Mouse (Mus musculus): ENCODE data around the gene Omt2a.
"Not testable (repeated sequence)": the region's sequence is repeated elsewhere in the genome, so short reads cannot be mapped to it uniquely, and the experiment has no call there.

Omt2a gene

GRCm38 (mm10) chr9:78314696-78315095, at the start of gene Omt2a:
Omt2a (minus strand) TSS chr9:78314796.
- in situ Hi-C loops (cut with MboI, MseI): no loop called here

DNA sequence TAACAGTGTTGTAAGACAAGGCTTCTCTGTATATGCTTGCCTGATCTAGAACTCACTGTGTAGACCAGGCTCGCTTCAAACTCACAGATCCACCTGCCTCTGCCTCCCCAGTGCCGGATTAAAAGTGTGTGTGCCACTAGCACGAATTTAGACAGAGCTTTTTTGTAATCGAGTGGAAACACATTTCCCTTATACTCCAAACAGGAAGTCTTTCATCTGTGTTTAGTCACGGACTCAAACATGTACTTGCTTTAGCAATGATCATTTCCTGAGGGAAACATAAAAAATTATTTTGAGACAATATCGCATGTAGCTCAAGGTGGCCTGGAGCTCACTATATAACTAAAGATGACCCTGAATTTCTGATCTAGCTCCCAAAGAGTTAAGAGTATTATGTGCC, 48.8 kb upstream of the Omt2a start:
- in situ Hi-C loops (cut with MboI, MseI): no loop called here

- in situ Hi-C loops (cut with MboI, MseI): no loop called here
These were observed 45.9 kb upstream of the Omt2a start for GRCm38 (mm10) chr9:78360484-78360872.

GRCm38 (mm10) chr9:78359750-78360483, 45.3 kb upstream of the Omt2a start:
- in situ Hi-C loops (cut with MboI, MseI): loop anchor here (10.0 kb wide), 1 partner anchor 1055 kb away; no protein-coding TSS in a partner anchor

- in situ Hi-C loops (cut with MboI, MseI): loop anchor here (10.0 kb wide), 1 partner anchor 1053 kb away; no protein-coding TSS in a partner anchor
These were observed 43.5 kb upstream of the Omt2a start for GRCm38 (mm10) chr9:78358053-78358452.

DNA sequence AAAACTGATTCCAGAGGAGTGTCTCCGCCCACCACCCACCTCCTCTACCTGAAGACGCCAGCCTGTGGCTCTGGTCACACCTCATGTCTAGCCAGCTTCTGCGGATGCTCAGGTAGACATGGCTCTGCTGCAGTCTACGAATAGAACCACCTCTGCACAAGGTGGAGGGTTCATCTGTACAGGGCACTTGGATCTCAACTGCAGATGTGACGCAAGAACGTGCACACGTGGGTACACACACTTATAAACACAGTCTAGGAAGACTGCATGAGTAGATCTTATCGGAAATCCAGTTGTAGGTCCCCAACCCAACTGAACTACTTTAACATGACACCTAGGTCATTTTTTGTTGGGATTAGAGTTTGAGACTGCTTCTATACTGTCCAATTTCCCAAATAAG, 41.0 kb upstream of the Omt2a start, which contains the start of gene Gsta2:
Gsta2 (minus strand) TSS at position 178 of the 400 bp plus-strand sequence.
- in situ Hi-C loops (cut with MboI, MseI): loop anchor here (10.0 kb wide), 1 partner anchor 1051 kb away; no protein-coding TSS in a partner anchor

DNA sequence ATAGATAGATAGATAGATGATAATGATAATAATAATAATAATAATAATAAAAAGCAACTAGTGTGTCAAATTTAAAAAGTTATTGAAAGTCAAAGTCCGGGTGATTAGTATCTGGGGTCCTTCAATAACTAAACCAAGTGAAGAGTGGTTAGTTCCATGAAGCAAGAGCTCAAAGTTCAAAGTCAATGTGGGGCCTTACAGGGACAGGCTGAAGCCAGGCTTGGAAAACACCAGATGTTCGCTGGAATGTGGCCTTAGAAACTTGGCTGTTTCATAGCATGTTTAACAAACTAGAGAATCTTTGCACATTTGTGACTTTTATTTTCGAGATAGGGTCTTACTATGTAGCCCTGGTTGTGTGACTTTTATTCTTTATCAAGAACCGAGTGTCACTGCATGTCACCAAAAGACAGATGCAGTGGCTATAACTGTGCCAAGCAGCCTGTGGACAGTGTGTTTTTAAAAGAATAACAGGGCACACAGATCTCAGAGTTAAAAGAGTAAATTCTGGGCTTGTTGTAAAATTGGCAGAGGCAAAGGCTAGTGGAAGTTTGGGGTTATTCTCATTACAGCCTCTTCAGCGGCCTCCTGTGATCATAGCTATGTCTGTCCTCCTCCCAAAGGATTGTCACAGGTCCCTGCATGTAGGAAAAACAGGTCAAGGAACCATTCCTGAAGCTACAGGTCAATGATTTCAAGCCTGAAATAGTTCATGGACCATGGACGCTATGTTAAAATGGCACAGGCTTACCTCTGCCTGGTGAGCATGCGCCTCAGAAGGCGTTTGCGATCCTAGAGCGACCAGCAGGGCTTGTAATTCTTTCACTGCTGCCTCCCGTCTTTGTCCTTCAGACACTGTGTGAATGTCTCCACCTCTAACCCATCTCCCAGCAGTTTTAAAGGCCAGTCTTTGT, 40.3 kb upstream of the Omt2a start:
- in situ Hi-C loops (cut with MboI, MseI): loop anchor here (10.0 kb wide), 1 partner anchor 1050 kb away; no protein-coding TSS in a partner anchor

GRCm38 (mm10) chr9:78351504-78352220, 37.1 kb upstream of the Omt2a start:
- in situ Hi-C loops (cut with MboI, MseI): loop anchor here (10.0 kb wide), 1 partner anchor 1047 kb away; no protein-coding TSS in a partner anchor

GRCm38 (mm10) chr9:78350007-78350406, 35.4 kb upstream of the Omt2a start:
- in situ Hi-C loops (cut with MboI, MseI): loop anchor here (10.0 kb wide), 1 partner anchor 1045 kb away; no protein-coding TSS in a partner anchor

- in situ Hi-C loops (cut with MboI, MseI): loop anchor here (5.0 kb wide), 1 partner anchor 57 kb away; no protein-coding TSS in a partner anchor
These were observed 34.5 kb upstream of the Omt2a start for GRCm38 (mm10) chr9:78349141-78349540.

DNA sequence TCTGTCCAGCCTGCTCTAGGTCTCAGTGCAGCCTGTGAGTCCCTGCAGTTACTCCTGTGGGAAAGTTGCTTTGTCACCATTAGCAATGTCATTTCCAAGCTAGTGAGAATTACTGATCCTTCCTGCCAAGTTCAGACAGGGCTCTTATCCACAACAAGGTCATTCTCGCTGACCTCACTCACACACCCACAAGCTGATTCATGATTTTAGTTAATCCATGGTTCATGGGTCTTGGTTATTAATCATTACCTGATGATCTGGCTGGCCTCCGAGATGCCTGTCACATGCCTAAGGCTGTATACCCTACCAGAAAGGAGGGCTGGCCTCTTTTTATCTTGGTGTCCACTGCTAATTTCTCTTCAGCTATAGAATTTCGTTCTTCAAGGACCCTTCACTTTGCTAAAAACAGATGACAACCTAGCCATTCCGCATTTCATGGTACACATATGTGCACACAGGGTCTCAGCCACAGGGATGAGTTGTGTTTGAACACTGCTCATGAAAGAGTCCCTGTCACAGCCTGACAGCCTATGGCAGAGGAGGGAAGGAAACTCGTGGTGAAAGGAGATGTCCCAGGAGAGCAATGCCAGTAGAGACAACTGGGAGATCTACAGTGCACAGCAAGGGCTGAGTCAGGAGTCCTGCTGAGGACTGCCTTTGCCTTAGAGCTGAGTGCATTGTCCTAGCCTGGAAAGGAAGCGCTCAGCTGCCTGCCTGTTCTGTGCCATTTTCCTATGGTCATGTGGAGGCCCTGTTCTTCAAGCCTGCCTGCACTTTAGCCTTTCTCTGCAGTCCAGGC, 33.8 kb upstream of the Omt2a start:
- in situ Hi-C loops (cut with MboI, MseI): loop anchor here (5.0 kb wide), 1 partner anchor 56 kb away; no protein-coding TSS in a partner anchor

GRCm38 (mm10) chr9:78347004-78347403, 32.4 kb upstream of the Omt2a start:
- in situ Hi-C loops (cut with MboI, MseI): loop anchor here (5.0 kb wide), 1 partner anchor 55 kb away; no protein-coding TSS in a partner anchor

DNA sequence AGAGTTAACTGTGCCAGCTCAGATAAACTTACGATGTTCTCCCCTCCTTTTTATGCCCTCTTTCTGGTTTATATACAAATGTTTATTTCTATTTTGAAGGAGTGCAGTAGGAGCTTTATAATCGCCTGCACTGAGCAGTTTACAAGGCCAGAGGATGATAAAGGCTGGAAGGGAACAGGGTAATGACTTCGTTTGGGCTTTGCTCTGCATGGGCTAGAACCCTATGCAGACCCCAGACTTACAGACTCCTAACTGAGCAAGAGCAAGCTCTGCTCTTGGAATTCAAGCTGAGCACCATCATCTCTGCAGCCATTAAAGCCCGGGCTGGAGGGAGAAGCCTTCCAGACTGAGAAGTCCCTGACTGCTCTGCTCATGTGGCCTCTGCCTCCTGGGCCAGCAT, 30.6 kb upstream of the Omt2a start:
- in situ Hi-C loops (cut with MboI, MseI): loop anchor here (5.0 kb wide), 1 partner anchor 53 kb away; no protein-coding TSS in a partner anchor

GRCm38 (mm10) chr9:78343055-78343454, 28.5 kb upstream of the Omt2a start:
- in situ Hi-C loops (cut with MboI, MseI): not testable (repeated sequence)

GRCm38 (mm10) chr9:78342494-78342893, 27.9 kb upstream of the Omt2a start:
- in situ Hi-C loops (cut with MboI, MseI): not testable (repeated sequence)

- in situ Hi-C loops (cut with MboI, MseI): not testable (repeated sequence)
These were observed 25.7 kb upstream of the Omt2a start for GRCm38 (mm10) chr9:78340324-78340723.

- in situ Hi-C loops (cut with MboI, MseI): not testable (repeated sequence)
These were observed 22.5 kb upstream of the Omt2a start for GRCm38 (mm10) chr9:78337050-78337449.

DNA sequence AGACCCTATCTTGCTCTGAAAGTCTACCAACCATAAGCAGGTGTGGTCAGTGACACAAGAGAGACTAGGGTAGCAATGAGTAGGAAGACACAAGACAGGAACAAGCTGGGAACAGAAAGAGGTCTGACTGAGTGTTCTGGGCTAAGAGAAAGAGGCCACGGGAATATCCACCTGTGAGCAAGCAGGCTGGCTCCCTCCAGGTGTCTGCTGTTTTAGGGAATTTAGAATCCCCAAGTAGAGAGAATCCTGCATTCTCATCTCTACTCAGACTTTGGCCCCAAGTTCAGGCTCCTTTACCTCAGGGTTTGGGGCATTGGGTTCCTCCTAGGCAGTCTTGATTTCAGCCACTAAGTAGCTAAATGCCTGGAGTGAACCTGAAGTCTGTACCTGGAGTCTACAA, 12.7 kb upstream of the Omt2a start, which contains the start of gene Omt2b:
Omt2b (plus strand) TSS at position 301 of the 400 bp plus-strand sequence.
- in situ Hi-C loops (cut with MboI, MseI): not testable (repeated sequence)

- in situ Hi-C loops (cut with MboI, MseI): no loop called here
These were observed 4.9 kb upstream of the Omt2a start for GRCm38 (mm10) chr9:78319499-78319898.

DNA sequence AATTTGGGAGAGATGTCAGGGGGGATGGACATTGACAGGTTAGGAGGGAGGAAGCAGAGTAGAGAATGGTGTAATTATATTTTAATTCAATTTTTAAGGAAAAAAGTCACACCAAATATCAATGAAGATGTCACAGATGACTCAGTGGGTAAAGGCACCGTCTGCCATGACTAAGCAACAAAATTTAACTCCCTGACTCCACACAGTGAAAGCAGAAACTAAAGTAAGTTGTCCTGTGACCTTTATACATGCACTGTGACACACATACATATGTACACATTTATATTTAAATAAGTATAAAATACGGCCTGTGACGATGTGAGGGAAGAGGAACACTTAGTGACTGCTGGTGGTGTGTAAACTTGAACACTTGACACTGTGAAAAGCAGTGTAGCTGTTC, 6.5 kb downstream of the Omt2a start:
- in situ Hi-C loops (cut with MboI, MseI): not testable (repeated sequence)

Measured in T-helper 1 cell (primary cell).